Mouse (Mus musculus) heart, embryonic 14.5 days (tissue): ENCODE results near the gene Mtss1l. TPM values are rescaled to one million over a fixed set of nuclear protein-coding genes. Genes with fewer than 3 reads are reported as not detected.
A peak's percentile ranks its signal among the peaks of the same experiment; 100 is the strongest.

Experiments
- ATAC-seq: fragments of 200-750 bp; cut with Nextera tagmentation; 2 replicates; pipeline ENCODE4 v1.8.0; 2017; ENCODE audit warnings: low read depth, moderate TSS enrichment; ENCODE audit not compliant: insufficient number of reproducible peaks, insufficient read depth, low FRiP score
- H3K27ac ChIP-seq, 2 experiments: fragments of 200-500 bp in 1 of 2; fragments of 300-500 bp in 1 of 2; sonication (generic) in 1 of 2; replicated peaks in 1 of 2; 2 replicates each; pipeline ENCODE4 v1.5.1; 2012 to 2014; ENCODE audit warnings: low read depth in 2 of 2, low read length in 2 of 2, control low read depth in 1 of 2, mild to moderate bottlenecking in 1 of 2, mixed read lengths in 1 of 2; ENCODE audit not compliant: control insufficient read depth in 1 of 2, insufficient read depth in 1 of 2
- H3K27me3 ChIP-seq: fragments of 300-500 bp; sonication (generic); 2 replicates; pipeline ENCODE4 v1.6.1; 2014; ENCODE audit warnings: mild to moderate bottlenecking, low read length, control low read depth; ENCODE audit not compliant: control insufficient read depth, insufficient read depth
- H3K36me3 ChIP-seq: fragments of 300-500 bp; sonication (generic); 2 replicates; pipeline ENCODE4 v1.6.1; 2014; ENCODE audit warnings: mild to moderate bottlenecking, control low read depth, low read length, mixed read lengths; ENCODE audit not compliant: control insufficient read depth, insufficient read depth
- H3K4me1 ChIP-seq, 2 experiments: fragments of 200-500 bp in 1 of 2; fragments of 300-500 bp in 1 of 2; sonication (generic) in 1 of 2; 2 replicates each; pipeline ENCODE4 v1.6.1; 2012 to 2014; ENCODE audit warnings: low read length in 2 of 2, control low read depth in 1 of 2, mixed read lengths in 1 of 2; ENCODE audit not compliant: control insufficient read depth in 2 of 2, insufficient read depth in 2 of 2
- H3K4me2 ChIP-seq: fragments of 300-500 bp; sonication (generic); 2 replicates; pipeline ENCODE4 v1.6.1; 2014; ENCODE audit warnings: mild to moderate bottlenecking, low read length
- H3K4me3 ChIP-seq, 2 experiments: fragments of 200-500 bp in 1 of 2; fragments of 300-500 bp in 1 of 2; sonication (generic) in 1 of 2; 2 replicates each; pipeline ENCODE4 v1.5.1; 2012 to 2014; ENCODE audit warnings: low read length in 2 of 2, mild to moderate bottlenecking in 2 of 2, control low read depth in 1 of 2, low read depth in 1 of 2, moderate library complexity in 1 of 2; ENCODE audit not compliant: control insufficient read depth in 1 of 2, insufficient read depth in 1 of 2
- H3K9ac ChIP-seq: fragments of 300-500 bp; sonication (generic); 2 replicates; pipeline ENCODE4 v1.6.1; 2014; ENCODE audit warnings: mild to moderate bottlenecking, low read length
- H3K9me3 ChIP-seq: fragments of 300-500 bp; sonication (generic); 2 replicates; pipeline ENCODE4 v1.6.1; 2016; ENCODE audit warnings: low read length, control low read depth; ENCODE audit not compliant: control insufficient read depth
- WGBS: fragments of 180-500 bp; shearing (Covaris S2); extraction: QIAGEN DNeasy Blood & Tissue Kit; methylation state at CpG from one replicate; pipeline ENCODE4 v1.1.7; 2014; 5-methylcytosine and 5-hydroxymethylcytosine counted together
- polyA plus RNA-seq: library from polyadenylated mRNA; unstranded; fragments of >200 nt; fragmentation: Nextera tagmentation; extraction: Ambion mirVana; gene quantifications from 2 replicates; pipeline ENCODE4 v1.2.1, GENCODE M21; 2014

Gene Mtss1l
- polyA plus RNA-seq, 1 experiment from 2014 or later: 17.6 TPM

GRCm38 (mm10) chr8:110717131-110717530, 4.1 kb upstream of the Mtss1l start:
- no peak overlapping the region for H3K4me3 ChIP-seq
- no peak for ATAC-seq
- H3K9ac ChIP-seq: peak overlapping the region; percentile 63; the same call in 1 of the 2 replicates
- H3K4me2 ChIP-seq: no peak overlapping the region
- H3K9me3 ChIP-seq: no peaks in the 10 kb centered on the region
- H3K27me3 ChIP-seq: no peaks in the 10 kb centered on the region
- peaks cover 70 to 79% of the 10 kb centered on the region in 2 experiments for H3K4me1 ChIP-seq
- WGBS: 71% methylated on average over 7 of the region's 7 CpGs
- H3K27ac ChIP-seq: no peak overlapping the region
- no peaks in the 10 kb centered on the region for H3K36me3 ChIP-seq

- Histone ChIP-seq H3K9me3 (no peaks in the 10 kb centered on the region), H3K27me3 (no peaks in the 10 kb centered on the region), H3K4me2 (no peak overlapping the region), H3K36me3 (no peaks in the 10 kb centered on the region), H3K4me3 (no peak overlapping the region), H3K9ac (0 out of 2 replicates have a peak overlapping the region, but pooled peaks have one; percentile 42), H3K27ac (peak overlapping the region in 1 of 2 experiments; percentile 54; a peak in 2 of 4 replicates), H3K4me1 (peaks cover 68 to 78% of the 10 kb centered on the region in 2 experiments)
- WGBS: 89% methylated on average over 8 of the region's 8 CpGs
- ATAC-seq: no peak
Observed at GRCm38 (mm10) chr8:110718209-110718968, 2.9 kb upstream of the Mtss1l start.

GRCm38 (mm10) chr8:110718969-110719670, 2.2 kb upstream of the Mtss1l start:
- Histone ChIP-seq H3K9ac (peak overlapping the region; percentile 42; the same call in 1 of the 2 replicates), H3K36me3 (no peaks in the 10 kb centered on the region), H3K4me3 (no peak overlapping the region), H3K27ac (peak overlapping the region in 1 of 2 experiments; percentile 94; a peak in 2 of 4 replicates), H3K9me3 (no peaks in the 10 kb centered on the region), H3K4me1 (peaks cover 61 to 78% of the 10 kb centered on the region in 2 experiments), H3K4me2 (peak overlapping the region; percentile 12; the same call in 1 of the 2 replicates), H3K27me3 (no peaks in the 10 kb centered on the region)
- WGBS: 50% methylated on average over 12 of the region's 12 CpGs
- no peak for ATAC-seq

- no peak for ATAC-seq
- H3K27ac ChIP-seq: peak overlapping the region in 1 of 2 experiments; percentile 94; a peak in 2 of 4 replicates
- H3K4me1 ChIP-seq: peaks cover 55 to 78% of the 10 kb centered on the region in 2 experiments
- peak overlapping the region; percentile 7 for H3K9ac ChIP-seq
- peak overlapping the region; percentile 81 for H3K4me2 ChIP-seq
- H3K9me3 ChIP-seq: no peaks in the 10 kb centered on the region
- 0 out of 2 replicates have a peak, but pooled peaks cover 3% of the 10 kb centered on the region for H3K36me3 ChIP-seq
- H3K4me3 ChIP-seq: no peak overlapping the region
- H3K27me3 ChIP-seq: no peaks in the 10 kb centered on the region
- WGBS: 60% methylated on average over 6 of the region's 6 CpGs
Observed at GRCm38 (mm10) chr8:110719898-110720653, 1.2 kb upstream of the Mtss1l start.

GRCm38 (mm10) chr8:110721606-110722413, 534 bp downstream of the Mtss1l start:
- Histone ChIP-seq H3K4me3 (peak overlapping the region; percentile 70 to 85), H3K4me2 (peak overlapping the region; percentile 81), H3K9me3 (no peaks in the 10 kb centered on the region), H3K27ac (peak overlapping the region; percentile 49 to 94), H3K4me1 (peaks cover 38 to 69% of the 10 kb centered on the region in 2 experiments), H3K27me3 (no peaks in the 10 kb centered on the region), H3K36me3 (peaks cover 14% of the 10 kb centered on the region), H3K9ac (peak overlapping the region; percentile 96)
- under 1% methylated on average over 48 of the region's 59 CpGs for WGBS
- ATAC-seq: peak; percentile 58

- Histone ChIP-seq H3K4me1 (peaks cover 34 to 62% of the 10 kb centered on the region in 2 experiments), H3K27ac (peak overlapping the region in 1 of 2 experiments; percentile 94; a peak in 1 of 4 replicates), H3K4me2 (peak overlapping the region; percentile 81), H3K9ac (peak overlapping the region; percentile 96), H3K4me3 (peak overlapping the region; percentile 70 to 85), H3K27me3 (no peaks in the 10 kb centered on the region), H3K36me3 (peaks cover 21% of the 10 kb centered on the region), H3K9me3 (no peaks in the 10 kb centered on the region)
- WGBS: 57% methylated on average over 11 of the region's 11 CpGs
- no peak for ATAC-seq
Observed at GRCm38 (mm10) chr8:110722414-110723011, 1.2 kb downstream of the Mtss1l start.
